Mouse (Mus musculus) liver, embryonic 14.5 days (tissue): ENCODE measurements around the gene Shroom1.

ENCODE experiments used
- CTCF ChIP-seq: IDR thresholded peaks from 2 replicates; pipeline ENCODE4 v1.5.1; 2016; ENCODE audit warnings: antibody characterized with exemption, low read depth, control low read depth
- EP300 ChIP-seq: IDR thresholded peaks from 2 replicates; pipeline ENCODE4 v1.6.1; 2016; ENCODE audit warnings: antibody characterized with exemption, low read depth

DNA sequence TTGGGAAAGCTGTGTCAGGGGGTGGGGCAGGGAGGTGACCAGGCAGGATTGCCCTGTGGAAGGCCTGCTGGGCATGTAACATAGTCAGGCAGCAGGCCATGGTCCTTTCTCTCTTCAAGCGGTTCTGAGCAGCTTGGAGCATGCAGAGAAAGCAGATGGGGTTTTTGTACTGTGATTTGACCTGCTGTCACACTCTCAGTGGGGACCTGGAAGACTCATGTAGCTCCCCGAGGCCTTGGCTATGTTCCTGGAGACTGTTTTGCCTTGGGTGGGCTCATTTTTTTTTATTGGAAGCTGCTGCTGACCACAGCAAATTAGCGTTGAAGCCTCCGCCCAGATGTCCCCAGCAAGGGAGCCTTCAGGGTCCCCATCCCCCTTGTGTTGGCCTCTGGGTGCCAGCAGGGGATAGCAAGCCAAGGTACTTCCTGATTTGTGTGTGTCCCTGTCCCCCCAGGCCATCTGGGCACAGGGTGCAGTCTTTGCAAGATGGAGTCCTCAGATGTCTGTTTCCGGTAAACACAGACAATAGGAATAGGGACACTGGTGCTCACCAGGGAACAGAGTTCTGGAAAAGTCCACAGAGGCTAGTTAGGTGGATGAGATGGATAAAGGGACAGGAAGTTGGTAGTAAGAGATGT is 48.1 kb downstream of the Shroom1 start:
- TF ChIP-seq CTCF (no peak), EP300 (no peak)
